Mouse (Mus musculus) MEL (cell line): ENCODE results near the gene Nup214. TPM values are rescaled to one million over a fixed set of nuclear protein-coding genes. Genes with fewer than 3 reads are reported as not detected.

Experiments
- DNase-seq: peaks from one replicate; pipeline ENCODE4 v3.0.0; 2011; ENCODE audit warnings: low read depth, low spot score
- H3K27ac ChIP-seq: 2 replicates; pipeline ENCODE4 v1.5.1; 2012; ENCODE audit warnings: low read depth, mild to moderate bottlenecking, control low read depth, low read length, moderate library complexity; ENCODE audit not compliant: control insufficient read depth
- H3K27me3 ChIP-seq, 2 experiments: fragments of 150-350 bp in 1 of 2; sonication (generic) in 1 of 2; 2 replicates each; pipeline ENCODE4 v1.6.1; 2012; ENCODE audit warnings: low read length in 2 of 2, mild to moderate bottlenecking in 2 of 2, improper control_type of control experiment in 1 of 2, moderate library complexity in 1 of 2; ENCODE audit not compliant: insufficient read depth in 2 of 2, control insufficient read depth in 1 of 2
- H3K36me3 ChIP-seq, 2 experiments: 2 replicates each; pipeline ENCODE4 v1.6.1; 2012 to 2014; ENCODE audit warnings: low read length in 2 of 2, improper control_type of control experiment in 1 of 2, inconsistent platforms in 1 of 2, mild to moderate bottlenecking in 1 of 2; ENCODE audit not compliant: insufficient read depth in 2 of 2, control insufficient read depth in 1 of 2
- H3K4me1 ChIP-seq, 2 experiments: fragments of 150-350 bp in 1 of 2; sonication (generic) in 1 of 2; 2 replicates each; pipeline ENCODE4 v1.6.1; 2012; ENCODE audit warnings: low read length in 2 of 2, improper control_type of control experiment in 1 of 2, mild to moderate bottlenecking in 1 of 2; ENCODE audit not compliant: insufficient read depth in 2 of 2, control insufficient read depth in 1 of 2
- H3K4me3 ChIP-seq, 2 experiments: fragments of 150-350 bp in 1 of 2; sonication (generic) in 1 of 2; 2 replicates each; pipeline ENCODE4 v1.5.1; 2012; ENCODE audit warnings: low read depth in 2 of 2, low read length in 2 of 2, mild to moderate bottlenecking in 2 of 2, moderate library complexity in 2 of 2, control low read depth in 1 of 2, improper control_type of control experiment in 1 of 2; ENCODE audit not compliant: control insufficient read depth in 1 of 2, insufficient read depth in 1 of 2
- H3K79me2 ChIP-seq: 2 replicates; pipeline ENCODE4 v1.6.1; 2012; ENCODE audit warnings: mild to moderate bottlenecking, low read length, moderate library complexity; ENCODE audit not compliant: control insufficient read depth, poor library complexity, insufficient read depth
- H3K9ac ChIP-seq: 2 replicates; pipeline ENCODE4 v1.6.1; 2012; ENCODE audit warnings: low read depth, mild to moderate bottlenecking, control low read depth, low read length, moderate library complexity; ENCODE audit not compliant: control insufficient read depth, poor library complexity, severe bottlenecking
- H3K9me3 ChIP-seq: fragments of 150-350 bp; sonication (generic); replicated peaks from 2 replicates; pipeline ENCODE4 v1.6.1; 2012; ENCODE audit warnings: mild to moderate bottlenecking, low read length, improper control_type of control experiment, moderate library complexity; ENCODE audit not compliant: insufficient read depth
- CHD1 ChIP-seq: IDR thresholded peaks from 2 replicates; pipeline ENCODE4 v1.6.1; 2012; ENCODE audit warnings: low read depth, mild to moderate bottlenecking, inconsistent platforms, low read length, improper control_type of control experiment
- E2F4 ChIP-seq: IDR thresholded peaks from 2 replicates; pipeline ENCODE4 v1.6.1; 2011; ENCODE audit warnings: low read depth, low read length, improper control_type of control experiment, borderline replicate concordance
- ELF1 ChIP-seq: IDR thresholded peaks from 2 replicates; pipeline ENCODE4 v1.6.1; 2014; ENCODE audit warnings: low read depth, mild to moderate bottlenecking, inconsistent platforms, low read length, improper control_type of control experiment, moderate library complexity
- GATA1 ChIP-seq: IDR thresholded peaks from 2 replicates; pipeline ENCODE4 v1.6.1; 2011; ENCODE audit warnings: low read depth, low read length, improper control_type of control experiment
- HCFC1 ChIP-seq: IDR thresholded peaks from 2 replicates; pipeline ENCODE4 v1.6.1; 2012; ENCODE audit warnings: low read depth, mild to moderate bottlenecking, inconsistent platforms, low read length, improper control_type of control experiment, moderate library complexity
- JUND ChIP-seq: IDR thresholded peaks from 2 replicates; pipeline ENCODE4 v1.6.1; 2011; ENCODE audit warnings: low read depth, mild to moderate bottlenecking, improper control_type of control experiment, low read length
- KAT2A ChIP-seq: conservative IDR thresholded peaks from 2 replicates; pipeline ENCODE4 v1.6.1; 2012; ENCODE audit warnings: low read depth, low read length, improper control_type of control experiment, inconsistent platforms
- MAZ ChIP-seq: IDR thresholded peaks from 2 replicates; pipeline ENCODE4 v1.6.1; 2012; ENCODE audit warnings: low read depth, mild to moderate bottlenecking, inconsistent platforms, low read length, improper control_type of control experiment
- MEF2A ChIP-seq: IDR thresholded peaks from 2 replicates; pipeline ENCODE4 v1.6.1; 2014; ENCODE audit warnings: low read depth, mild to moderate bottlenecking, inconsistent platforms, low read length, improper control_type of control experiment; ENCODE audit not compliant: poor library complexity, insufficient replicate concordance, severe bottlenecking; ENCODE audit errors: extremely low read depth
- MXI1 ChIP-seq: IDR thresholded peaks from 2 replicates; pipeline ENCODE4 v1.6.1; 2011; ENCODE audit warnings: mild to moderate bottlenecking, low read depth, low read length, improper control_type of control experiment
- MYB ChIP-seq: IDR thresholded peaks from 2 replicates; pipeline ENCODE4 v1.6.1; 2011; ENCODE audit warnings: mild to moderate bottlenecking, low read depth, low read length, improper control_type of control experiment
- MYC ChIP-seq: IDR thresholded peaks from 2 replicates; pipeline ENCODE4 v1.6.1; 2011; ENCODE audit warnings: low read depth, mild to moderate bottlenecking, low read length, improper control_type of control experiment, moderate library complexity
- NELFE ChIP-seq: IDR thresholded peaks from 2 replicates; pipeline ENCODE4 v1.6.1; 2011; ENCODE audit warnings: low read depth, low read length, improper control_type of control experiment
- RAD21 ChIP-seq: IDR thresholded peaks from 2 replicates; pipeline ENCODE4 v1.6.1; 2011; ENCODE audit warnings: mild to moderate bottlenecking, low read depth, low read length, improper control_type of control experiment
- RCOR1 ChIP-seq: IDR thresholded peaks from 2 replicates; pipeline ENCODE4 v1.6.1; 2012; ENCODE audit warnings: low read depth, mild to moderate bottlenecking, inconsistent platforms, low read length, improper control_type of control experiment
- SMC3 ChIP-seq: IDR thresholded peaks from 2 replicates; pipeline ENCODE4 v1.6.1; 2011; ENCODE audit warnings: low read depth, low read length, improper control_type of control experiment
- TAL1 ChIP-seq: IDR thresholded peaks from 2 replicates; pipeline ENCODE4 v1.6.1; 2012; ENCODE audit warnings: mild to moderate bottlenecking, inconsistent platforms, low read length, moderate library complexity, mixed read lengths
- TBP ChIP-seq: IDR thresholded peaks from 2 replicates; pipeline ENCODE4 v1.8.0; 2011; ENCODE audit warnings: low read depth, low read length, improper control_type of control experiment
- TCF12 ChIP-seq: IDR thresholded peaks from 2 replicates; pipeline ENCODE4 v1.6.1; 2014; ENCODE audit warnings: low read depth, mild to moderate bottlenecking, inconsistent platforms, low read length, improper control_type of control experiment, moderate library complexity
- UBTF ChIP-seq: IDR thresholded peaks from 2 replicates; pipeline ENCODE4 v1.6.1; 2012; ENCODE audit warnings: low read depth, mild to moderate bottlenecking, inconsistent platforms, low read length, improper control_type of control experiment, moderate library complexity, borderline replicate concordance; ENCODE audit not compliant: insufficient read depth
- USF1 ChIP-seq: IDR thresholded peaks from 2 replicates; pipeline ENCODE4 v1.6.1; 2014; ENCODE audit warnings: low read depth, mild to moderate bottlenecking, inconsistent platforms, low read length, improper control_type of control experiment, moderate library complexity
- ZKSCAN1 ChIP-seq: IDR thresholded peaks from 2 replicates; pipeline ENCODE4 v1.6.1; 2012; ENCODE audit warnings: low read depth, mild to moderate bottlenecking, inconsistent platforms, low read length, improper control_type of control experiment, moderate library complexity
- ZMIZ1 ChIP-seq: IDR thresholded peaks from 2 replicates; pipeline ENCODE4 v1.6.1; 2012; ENCODE audit warnings: low read depth, mild to moderate bottlenecking, inconsistent platforms, low read length, improper control_type of control experiment, moderate library complexity
- ZNF384 ChIP-seq: IDR thresholded peaks from 2 replicates; pipeline ENCODE4 v1.6.1; 2012; ENCODE audit warnings: low read depth, mild to moderate bottlenecking, inconsistent platforms, low read length, improper control_type of control experiment
- polyA plus RNA-seq, 2 experiments: library from polyadenylated mRNA; stranded (reverse) in 1 of 2; unstranded in 1 of 2; fragments of >175 nt in 1 of 2; fragments of >200 nt in 1 of 2; gene quantifications; 2 replicates each; pipeline versions ENCODE4 v1.2.1 to v1.2.4; 2012; ENCODE audit warnings: low replicate concordance in 2 of 2, low read depth in 1 of 2; ENCODE audit not compliant: insufficient read length in 2 of 2, insufficient read depth in 1 of 2, missing spikeins in 1 of 2
- total RNA-seq: library from RNA; depleted of rRNA; stranded (reverse); fragments of 300-350 nt; gene quantifications from 2 replicates; pipeline ENCODE4 v1.2.3, GENCODE M21; 2012

Gene Nup214
- total and polyA plus RNA-seq, 3 experiments: 71.4 to 163 (median 78.6) TPM

DNA sequence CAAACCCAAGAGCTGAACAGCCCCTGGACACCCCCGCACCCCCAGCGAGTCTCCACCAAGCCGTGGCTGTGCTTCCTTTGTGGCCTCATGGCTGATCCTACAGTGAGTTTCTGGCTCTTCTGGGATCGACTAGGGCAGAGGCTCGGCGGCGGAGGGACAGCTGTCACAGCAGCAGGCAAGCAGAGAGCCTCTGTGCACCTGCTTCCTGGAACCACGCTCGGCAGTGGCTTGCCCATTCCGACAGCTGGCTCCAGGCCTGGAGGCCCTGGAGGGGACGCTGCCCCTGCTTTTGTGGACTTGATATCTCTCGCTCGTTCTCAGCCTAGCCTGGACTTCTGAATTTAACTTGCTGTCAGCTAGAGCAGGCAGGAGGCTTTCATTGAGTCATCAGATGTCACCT lies 90.7 kb downstream of the Nup214 start:
- no peak overlapping the region for H3K9ac ChIP-seq
- peaks cover 22 to 24% of the 10 kb centered on the region in 2 experiments for H3K4me1 ChIP-seq
- no peaks in the 10 kb centered on the region for H3K9me3 ChIP-seq
- H3K27ac ChIP-seq: no peak overlapping the region
- no peaks in the 10 kb centered on the region for H3K79me2 ChIP-seq
- H3K4me3 ChIP-seq: no peak overlapping the region
- no peak for DNase-seq
- H3K27me3 ChIP-seq: no peaks in the 10 kb centered on the region
- TF ChIP-seq MYC (no peak), TBP (no peak), TCF12 (no peak), MYB (no peak), ELF1 (no peak), TAL1 (no peak), CHD1 (no peak), RCOR1 (no peak), SMC3 (no peak), USF1 (no peak), ZKSCAN1 (no peak), GATA1 (no peak), RAD21 (no peak)
- H3K36me3 ChIP-seq: peaks cover 0 to 25% of the 10 kb centered on the region in 2 experiments; a peak in 2 of 4 replicates

GRCm38 (mm10) chr2:32065371-32065791 lies 91.1 kb downstream of the Nup214 start:
- TF ChIP-seq MXI1 (no peak), CHD1 (no peak), UBTF (no peak), E2F4 (no peak), TCF12 (no peak), NELFE (no peak), ZMIZ1 (no peak), MAZ (no peak), MEF2A (no peak), ZNF384 (no peak), ELF1 (no peak), TAL1 (no peak), TBP (no peak), HCFC1 (no peak), JUND (no peak), KAT2A (no peak), MYC (no peak)
- Histone ChIP-seq H3K4me1 (peaks cover 22 to 24% of the 10 kb centered on the region in 2 experiments), H3K4me3 (no peak overlapping the region), H3K36me3 (peaks cover 0 to 25% of the 10 kb centered on the region in 2 experiments; a peak in 2 of 4 replicates), H3K79me2 (no peaks in the 10 kb centered on the region), H3K9me3 (no peaks in the 10 kb centered on the region), H3K9ac (no peak overlapping the region), H3K27me3 (no peaks in the 10 kb centered on the region), H3K27ac (no peak overlapping the region)
- no peak for DNase-seq
